Mouse (Mus musculus) neural tube, embryonic 12.5 days (tissue): ENCODE measurements around the gene Stard13. TPM values are rescaled to one million over a fixed set of nuclear protein-coding genes. Genes with fewer than 3 reads are reported as not detected.

Source experiments
- ATAC-seq: fragments of 200-750 bp; cut with Nextera tagmentation; 2 replicates; pipeline ENCODE4 v1.8.0; 2017; ENCODE audit warnings: low read depth, mild to moderate bottlenecking, moderate TSS enrichment, moderate library complexity; ENCODE audit not compliant: low FRiP score
- H3K27ac ChIP-seq: fragments of 300-500 bp; sonication (generic); 2 replicates; pipeline ENCODE4 v1.5.1; 2016
- H3K27me3 ChIP-seq: fragments of 300-500 bp; sonication (generic); replicated peaks from 2 replicates; pipeline ENCODE4 v1.6.1; 2016; ENCODE audit warnings: mild to moderate bottlenecking
- H3K36me3 ChIP-seq: fragments of 300-500 bp; sonication (generic); 2 replicates; pipeline ENCODE4 v1.6.1; 2016; ENCODE audit warnings: mild to moderate bottlenecking
- H3K4me1 ChIP-seq: fragments of 300-500 bp; sonication (generic); 2 replicates; pipeline ENCODE4 v1.6.1; 2016
- H3K4me2 ChIP-seq: fragments of 300-500 bp; sonication (generic); replicated peaks from 2 replicates; pipeline ENCODE4 v1.6.1; 2016; ENCODE audit warnings: mild to moderate bottlenecking
- H3K4me3 ChIP-seq: fragments of 300-500 bp; sonication (generic); 2 replicates; pipeline ENCODE4 v1.5.1; 2016
- H3K9ac ChIP-seq: fragments of 300-500 bp; sonication (generic); 2 replicates; pipeline ENCODE4 v1.6.1; 2016; ENCODE audit warnings: mild to moderate bottlenecking
- H3K9me3 ChIP-seq: fragments of 300-500 bp; sonication (generic); 2 replicates; pipeline ENCODE4 v1.6.1; 2016; ENCODE audit warnings: mild to moderate bottlenecking
- WGBS: fragments of 180-500 bp; shearing (Covaris S2); methylation state at CpG from one replicate; pipeline ENCODE4 v1.1.7; 2016; 5-methylcytosine and 5-hydroxymethylcytosine counted together
- polyA plus RNA-seq: library from polyadenylated mRNA; unstranded; fragments of >200 nt; fragmentation: Nextera tagmentation; extraction: Ambion mirVana; gene quantifications from 2 replicates; pipeline ENCODE4 v1.2.1, GENCODE M21; 2016

Gene Stard13
- polyA plus RNA-seq, 1 experiment from 2014 or later = 11.2 TPM

GRCm38 (mm10) chr5:151034715-151035512, 198.7 kb downstream of the Stard13 start:
- ATAC-seq = no peak
- H3K4me2 ChIP-seq = no peak overlapping the region
- H3K27ac ChIP-seq = no peak overlapping the region
- H3K9me3 ChIP-seq = no peaks in the 10 kb centered on the region
- H3K9ac ChIP-seq = no peak overlapping the region
- no peaks in the 10 kb centered on the region for H3K27me3 ChIP-seq
- no peaks in the 10 kb centered on the region for H3K4me1 ChIP-seq
- H3K36me3 ChIP-seq = no peaks in the 10 kb centered on the region
- no peak overlapping the region for H3K4me3 ChIP-seq
- WGBS = 73% methylated on average over 9 of the region's 9 CpGs

GRCm38 (mm10) chr5:151028906-151029305, 204.7 kb downstream of the Stard13 start:
- Histone ChIP-seq H3K9ac (no peak overlapping the region), H3K9me3 (no peaks in the 10 kb centered on the region), H3K36me3 (no peaks in the 10 kb centered on the region), H3K27ac (no peak overlapping the region), H3K4me2 (no peak overlapping the region), H3K27me3 (no peaks in the 10 kb centered on the region), H3K4me3 (no peak overlapping the region), H3K4me1 (peaks cover 4% of the 10 kb centered on the region; the same call in 1 of the 2 replicates)
- WGBS = 68% methylated on average over 6 of the region's 6 CpGs
- no peak for ATAC-seq

DNA sequence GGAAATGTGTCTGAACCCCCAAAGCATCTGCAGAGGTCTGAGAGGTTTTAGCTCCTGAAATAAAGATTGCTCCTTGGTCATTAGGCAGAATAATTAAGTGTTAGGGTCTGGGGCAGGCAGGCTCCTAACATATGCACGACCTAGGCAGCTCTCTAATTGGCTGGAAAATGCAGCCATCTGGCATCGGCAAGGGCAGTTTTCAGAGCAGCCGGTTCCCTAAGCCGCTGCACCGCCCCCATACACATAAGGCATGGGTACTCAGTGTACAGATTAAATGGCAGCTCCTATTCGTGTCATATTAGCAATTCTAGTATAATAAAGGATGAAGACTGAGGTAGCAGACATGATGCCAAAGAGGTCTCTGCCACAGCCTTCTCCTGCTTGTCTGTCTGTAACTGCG, 206.5 kb downstream of the Stard13 start:
- H3K27ac ChIP-seq = no peak overlapping the region
- H3K4me2 ChIP-seq = no peak overlapping the region
- no peak overlapping the region for H3K9ac ChIP-seq
- peak; percentile 71 for ATAC-seq
- H3K27me3 ChIP-seq = no peaks in the 10 kb centered on the region
- WGBS = 43% methylated on average over 7 of the region's 7 CpGs
- H3K4me3 ChIP-seq = no peak overlapping the region
- no peaks in the 10 kb centered on the region for H3K36me3 ChIP-seq
- H3K4me1 ChIP-seq = peaks cover 4% of the 10 kb centered on the region; the same call in 1 of the 2 replicates
- no peaks in the 10 kb centered on the region for H3K9me3 ChIP-seq

- no peak overlapping the region for H3K4me3 ChIP-seq
- no peak overlapping the region for H3K9ac ChIP-seq
- H3K4me2 ChIP-seq = no peak overlapping the region
- H3K9me3 ChIP-seq = no peaks in the 10 kb centered on the region
- WGBS = 91% methylated on average over 4 of the region's 4 CpGs
- ATAC-seq = no peak
- H3K36me3 ChIP-seq = no peaks in the 10 kb centered on the region
- H3K27ac ChIP-seq = no peak overlapping the region
- H3K27me3 ChIP-seq = no peaks in the 10 kb centered on the region
- H3K4me1 ChIP-seq = peaks cover 4% of the 10 kb centered on the region; the same call in 1 of the 2 replicates
Measured at GRCm38 (mm10) chr5:151026069-151026468, 207.6 kb downstream of the Stard13 start.

- no peaks in the 10 kb centered on the region for H3K27me3 ChIP-seq
- H3K36me3 ChIP-seq = no peaks in the 10 kb centered on the region
- 82% methylated on average over 2 of the region's 2 CpGs for WGBS
- ATAC-seq = no peak
- no peak overlapping the region for H3K9ac ChIP-seq
- no peak overlapping the region for H3K4me3 ChIP-seq
- H3K9me3 ChIP-seq = no peaks in the 10 kb centered on the region
- peaks cover 4% of the 10 kb centered on the region; the same call in 1 of the 2 replicates for H3K4me1 ChIP-seq
- H3K27ac ChIP-seq = no peak overlapping the region
- no peak overlapping the region for H3K4me2 ChIP-seq
Measured at GRCm38 (mm10) chr5:151024483-151024882, 209.2 kb downstream of the Stard13 start.

DNA sequence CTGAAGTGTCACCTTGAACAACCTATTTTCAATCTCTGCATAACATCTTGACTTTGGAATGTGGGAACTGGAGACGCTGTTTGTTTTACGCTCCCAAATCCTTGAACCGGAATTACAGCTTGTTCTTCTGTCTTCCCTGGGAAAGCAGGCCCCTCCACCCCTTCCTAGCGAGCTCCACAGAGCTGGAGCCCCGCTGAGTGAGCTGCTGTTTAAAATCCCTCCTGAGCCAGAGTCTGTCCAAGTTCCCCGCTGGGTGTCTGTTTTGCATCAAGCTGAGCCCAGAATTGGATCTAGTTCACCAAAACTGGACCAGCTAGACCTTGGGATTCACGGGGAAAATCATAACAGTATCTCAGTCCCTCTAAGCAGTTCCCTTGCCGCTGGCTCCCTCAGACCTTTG, 210.2 kb downstream of the Stard13 start:
- Histone ChIP-seq H3K36me3 (no peaks in the 10 kb centered on the region), H3K4me2 (no peak overlapping the region), H3K9ac (no peak overlapping the region), H3K4me3 (no peak overlapping the region), H3K27me3 (no peaks in the 10 kb centered on the region), H3K27ac (no peak overlapping the region), H3K4me1 (peaks cover 4% of the 10 kb centered on the region; the same call in 1 of the 2 replicates), H3K9me3 (no peaks in the 10 kb centered on the region)
- no peak for ATAC-seq
- 15% methylated on average over 8 of the region's 8 CpGs for WGBS

DNA sequence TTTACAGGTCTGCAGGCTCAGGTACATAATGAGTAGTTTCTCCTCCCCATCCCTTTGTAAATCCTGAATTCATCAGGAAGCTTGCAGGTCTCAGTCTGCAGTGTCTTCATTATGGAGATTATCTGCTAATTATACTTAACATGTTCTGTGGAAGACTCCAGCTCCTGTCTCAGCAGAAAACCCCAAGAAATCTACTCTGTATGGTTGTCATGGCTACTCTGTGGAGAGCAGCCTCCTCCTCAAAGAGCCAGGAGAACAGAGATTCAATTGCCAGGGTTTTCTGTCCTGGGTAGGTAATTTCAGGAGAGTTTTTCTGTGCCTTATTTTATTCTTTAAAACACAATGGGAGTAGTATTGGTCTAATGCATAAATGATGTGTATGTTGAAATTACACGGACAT, 210.7 kb downstream of the Stard13 start:
- no peak overlapping the region for H3K4me2 ChIP-seq
- WGBS = 22% methylated on average over 1 of the region's 1 CpGs
- H3K9me3 ChIP-seq = no peaks in the 10 kb centered on the region
- H3K27me3 ChIP-seq = no peaks in the 10 kb centered on the region
- no peak overlapping the region for H3K4me3 ChIP-seq
- no peak for ATAC-seq
- no peak overlapping the region for H3K9ac ChIP-seq
- no peak overlapping the region for H3K27ac ChIP-seq
- H3K36me3 ChIP-seq = no peaks in the 10 kb centered on the region
- peaks cover 4% of the 10 kb centered on the region; the same call in 1 of the 2 replicates for H3K4me1 ChIP-seq

- no peak for ATAC-seq
- Histone ChIP-seq H3K4me1 (peaks cover under 1% of the 10 kb centered on the region; the same call in 1 of the 2 replicates), H3K27me3 (no peaks in the 10 kb centered on the region), H3K4me2 (no peak overlapping the region), H3K9me3 (no peaks in the 10 kb centered on the region), H3K27ac (no peak overlapping the region), H3K4me3 (no peak overlapping the region), H3K9ac (no peak overlapping the region), H3K36me3 (no peaks in the 10 kb centered on the region)
- WGBS = 93% methylated on average over 7 of the region's 7 CpGs
Measured at GRCm38 (mm10) chr5:151022026-151022425, 211.6 kb downstream of the Stard13 start.

- no peak overlapping the region for H3K4me3 ChIP-seq
- no peaks in the 10 kb centered on the region for H3K27me3 ChIP-seq
- no peaks in the 10 kb centered on the region for H3K36me3 ChIP-seq
- H3K27ac ChIP-seq = no peak overlapping the region
- H3K9ac ChIP-seq = no peak overlapping the region
- H3K9me3 ChIP-seq = no peaks in the 10 kb centered on the region
- no peak for ATAC-seq
- WGBS = 79% methylated on average over 14 of the region's 14 CpGs
- H3K4me1 ChIP-seq = no peaks in the 10 kb centered on the region
- no peak overlapping the region for H3K4me2 ChIP-seq
Measured at GRCm38 (mm10) chr5:151020831-151021230, 212.8 kb downstream of the Stard13 start.

DNA sequence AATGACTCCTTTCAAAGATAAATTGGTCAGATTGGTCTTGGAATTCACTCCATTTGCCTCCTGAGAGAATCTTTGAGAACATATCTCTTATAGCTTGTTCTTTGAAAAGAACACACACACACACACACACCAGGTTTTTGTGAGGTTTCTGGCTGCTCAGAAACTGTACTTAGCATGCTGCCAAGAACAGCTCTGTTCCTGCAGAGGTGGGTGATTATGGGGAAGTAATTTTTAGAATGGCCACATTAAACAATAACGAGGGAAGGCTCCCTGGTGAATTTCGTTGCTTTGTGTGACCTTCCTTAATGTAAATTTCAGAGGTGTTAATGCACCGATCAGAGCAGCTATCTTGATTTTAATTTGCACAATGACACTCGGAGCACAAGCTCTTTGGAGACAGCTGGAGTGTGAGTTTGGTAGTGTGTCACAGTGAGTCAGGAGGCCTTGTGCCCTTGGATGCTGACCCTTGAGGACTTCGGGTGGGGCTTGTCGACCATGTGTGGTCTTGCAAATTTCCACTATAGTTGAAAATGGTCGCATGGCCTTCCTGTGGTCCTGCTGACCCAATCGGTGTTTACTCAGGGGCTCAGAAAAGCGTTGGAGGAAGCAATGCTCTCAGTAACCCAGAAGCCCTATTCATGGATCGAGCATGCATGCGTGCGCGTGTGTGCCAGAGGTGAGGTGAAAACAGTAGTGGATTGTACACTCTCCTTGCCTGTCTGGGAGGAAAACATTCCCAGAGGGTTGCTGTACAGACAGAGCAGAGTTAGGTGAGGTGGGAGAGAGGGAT, 213.4 kb downstream of the Stard13 start:
- Histone ChIP-seq H3K4me2 (no peak overlapping the region), H3K9ac (no peak overlapping the region), H3K4me3 (no peak overlapping the region), H3K4me1 (no peaks in the 10 kb centered on the region), H3K27me3 (no peaks in the 10 kb centered on the region), H3K27ac (no peak overlapping the region), H3K36me3 (no peaks in the 10 kb centered on the region), H3K9me3 (no peaks in the 10 kb centered on the region)
- 77% methylated on average over 13 of the region's 13 CpGs for WGBS
- no peak for ATAC-seq

GRCm38 (mm10) chr5:151018959-151019358, 214.7 kb downstream of the Stard13 start:
- H3K36me3 ChIP-seq = no peaks in the 10 kb centered on the region
- no peak overlapping the region for H3K9ac ChIP-seq
- no peaks in the 10 kb centered on the region for H3K27me3 ChIP-seq
- WGBS = 63% methylated on average over 5 of the region's 5 CpGs
- H3K9me3 ChIP-seq = no peaks in the 10 kb centered on the region
- ATAC-seq = no peak
- no peaks in the 10 kb centered on the region for H3K4me1 ChIP-seq
- no peak overlapping the region for H3K4me2 ChIP-seq
- H3K4me3 ChIP-seq = no peak overlapping the region
- H3K27ac ChIP-seq = no peak overlapping the region

DNA sequence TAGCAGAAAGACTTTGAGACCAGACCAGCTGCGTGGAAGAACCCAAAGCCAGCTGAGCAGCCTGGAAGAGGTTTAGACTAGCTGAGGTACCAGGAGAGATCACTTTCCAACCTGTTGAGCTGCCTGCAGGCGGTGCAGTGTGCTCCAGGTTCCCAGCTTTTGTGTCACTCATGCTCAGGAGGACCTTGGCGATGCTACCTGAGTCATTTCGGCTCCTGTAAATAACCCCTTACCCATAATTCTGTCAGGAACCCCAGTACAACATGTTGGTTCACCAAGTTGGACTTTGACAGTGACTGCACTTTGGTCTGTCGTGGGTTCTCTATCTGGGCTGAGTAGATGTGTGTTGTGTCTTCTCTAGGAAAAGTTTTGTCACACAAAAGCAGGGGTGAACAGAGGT, 215.2 kb downstream of the Stard13 start:
- no peak overlapping the region for H3K9ac ChIP-seq
- H3K27me3 ChIP-seq = no peaks in the 10 kb centered on the region
- H3K4me3 ChIP-seq = no peak overlapping the region
- no peaks in the 10 kb centered on the region for H3K4me1 ChIP-seq
- H3K36me3 ChIP-seq = no peaks in the 10 kb centered on the region
- no peak overlapping the region for H3K27ac ChIP-seq
- no peaks in the 10 kb centered on the region for H3K9me3 ChIP-seq
- no peak for ATAC-seq
- WGBS = 82% methylated on average over 5 of the region's 5 CpGs
- no peak overlapping the region for H3K4me2 ChIP-seq
